Mouse (Mus musculus): ENCODE data around the gene Rbm6. TPM values are rescaled to one million over a fixed set of nuclear protein-coding genes. Genes with fewer than 3 reads are reported as not detected.

The Rbm6 gene
- 10 to 100 TPM; 60.4 to 61.5 TPM for total RNA-seq (2023)

GRCm38 (mm10) chr9:107873137-107873536 lies at the start of gene Rbm6:
Gene Rbm6 (minus strand): TSS chr9:107873237.

GRCm38 (mm10) chr9:107906252-107906966 lies 33.4 kb upstream of the Rbm6 start, which contains the start of gene Mst1r:
Gene Mst1r (plus strand): TSS chr9:107906873.

DNA sequence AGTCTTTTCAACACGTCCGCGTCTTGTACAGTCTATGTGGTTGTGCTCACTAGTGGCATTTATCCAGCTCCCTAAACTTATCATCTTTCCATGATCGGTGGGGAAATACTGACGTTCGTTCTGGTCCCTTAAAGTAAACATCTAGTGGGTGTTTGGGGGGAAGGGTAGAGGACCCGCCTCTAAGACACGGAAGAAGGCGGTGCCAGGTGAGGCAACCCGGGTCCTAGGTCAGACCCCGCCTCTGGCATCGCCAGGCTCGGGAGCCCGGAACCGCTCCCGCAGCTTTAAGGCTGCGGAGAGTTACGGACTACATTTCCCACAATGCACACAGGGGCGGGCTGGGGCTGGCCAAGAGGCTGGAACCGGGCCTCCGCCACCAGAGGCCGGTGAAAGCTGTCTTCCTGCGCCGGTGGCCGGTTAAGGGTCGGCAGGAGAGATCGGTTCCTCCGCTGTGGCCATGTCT lies 14.8 kb upstream of the Rbm6 start, which contains the start of gene Mon1a:
TSS of gene Mon1a (plus strand) at position 348 of the 463 bp plus-strand sequence.

DNA sequence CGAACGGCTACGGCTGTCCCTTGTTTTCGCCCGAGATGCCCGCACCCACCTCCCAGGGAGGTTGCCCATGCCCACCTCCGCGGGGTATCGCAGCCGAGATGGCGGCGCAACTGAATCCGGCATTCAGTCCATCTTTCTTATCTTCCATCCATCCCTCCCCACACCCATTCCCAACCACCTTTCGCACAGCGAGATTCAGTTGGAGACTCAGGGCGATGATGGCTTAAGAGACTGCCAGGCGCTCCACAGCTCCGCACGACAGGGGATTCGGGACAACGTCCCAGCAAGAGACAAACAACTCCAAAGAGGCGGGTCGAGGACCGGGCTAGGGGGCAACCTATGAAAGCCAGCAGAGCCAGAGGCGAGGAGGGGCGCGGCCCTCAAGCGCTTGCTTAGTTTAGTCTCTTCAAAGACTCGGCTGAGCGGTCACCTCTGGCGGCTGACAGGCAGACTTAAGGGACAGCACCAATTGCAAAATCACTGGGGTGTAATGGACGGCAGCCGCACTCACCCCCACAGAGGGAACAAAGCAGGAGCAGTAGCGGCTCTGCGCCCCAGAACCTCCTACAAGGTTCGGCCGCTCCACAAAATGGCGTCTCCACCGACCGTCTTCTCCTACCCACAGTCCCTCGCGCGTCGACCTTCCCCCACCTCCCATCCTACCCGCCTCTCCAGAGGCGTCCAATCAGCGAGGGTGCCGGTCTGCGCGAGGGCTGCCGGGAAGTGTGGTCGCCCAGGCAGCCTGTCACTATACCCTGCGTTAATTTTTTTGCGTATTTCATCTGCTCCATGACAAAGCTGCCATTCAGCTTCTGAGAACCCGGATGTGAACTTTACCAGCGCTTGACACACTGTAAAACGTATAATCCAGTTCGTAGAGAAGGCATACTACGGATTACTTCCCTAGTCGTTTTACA lies 102.4 kb downstream of the Rbm6 start, which contains the start of gene Rbm5:
TSS of gene Rbm5 (minus strand) at position 623 of the 917 bp plus-strand sequence.

Other genes with a start within 250 kb of the Rbm6 start
- gene Gnai2, start 237.9 kb downstream of the Rbm6 start, total RNA-seq (2023) = 1,000 to 10,000 TPM; 1,138 to 1,140 TPM
- not detected for gene Slc38a3, start 203.7 kb downstream of the Rbm6 start, total RNA-seq (2023)
- gene Gnat1, start 193.5 kb downstream of the Rbm6 start, total RNA-seq (2023) = not detected
- gene Sema3f, start 162.8 kb downstream of the Rbm6 start, total RNA-seq (2023) = not detected
- 100 to 1,000 TPM; 182 to 203 TPM for gene Rbm5, start 102.2 kb downstream of the Rbm6 start, total RNA-seq (2023)
- gene Mon1a, start 14.9 kb upstream of the Rbm6 start, total RNA-seq (2023) = 10 to 100 TPM in 1 of 2 experiments, 1 to 10 TPM in 1; 9.6 to 10.5 TPM
- gene Mst1r, start 33.6 kb upstream of the Rbm6 start, total RNA-seq (2023) = 1 to 10 TPM; 1.4 to 2.2 TPM
- gene Actl11, start 55.2 kb upstream of the Rbm6 start, total RNA-seq (2023) = not detected
- not detected for gene Camkv, start 62.4 kb upstream of the Rbm6 start, total RNA-seq (2023)
- 10 to 100 TPM; 13.1 to 17.7 TPM for gene Traip, start 76.9 kb upstream of the Rbm6 start, total RNA-seq (2023)
- 10 to 100 TPM; 63.0 to 83.7 TPM for gene Uba7, start 102.3 kb upstream of the Rbm6 start, total RNA-seq (2023)
- gene Gm20661, start 109.8 kb upstream of the Rbm6 start, total RNA-seq (2023) = not detected
- 1 to 10 TPM; 2.4 to 2.7 TPM for gene Inka1, start 112.6 kb upstream of the Rbm6 start, total RNA-seq (2023)
- gene Cdhr4, start 119.3 kb upstream of the Rbm6 start, total RNA-seq (2023) = 1 to 10 TPM in 1 of 2 experiments, under 1 TPM in 1; 0.44 to 1.6 TPM
- gene Gm20662, start 123.1 kb upstream of the Rbm6 start, total RNA-seq (2023) = 1 to 10 TPM in 1 of 2 experiments, not detected in 1; 1.1 TPM
- 100 to 1,000 TPM; 105 to 113 TPM for gene Ip6k1, start 129.3 kb upstream of the Rbm6 start, total RNA-seq (2023)
- gene Gmppb, start 176.0 kb upstream of the Rbm6 start, total RNA-seq (2023) = 10 to 100 TPM; 18.7 to 19.0 TPM
- 1 to 10 TPM; 3.6 to 4.6 TPM for gene Amigo3, start 179.9 kb upstream of the Rbm6 start, total RNA-seq (2023)
- gene Mst1, start 207.2 kb upstream of the Rbm6 start, total RNA-seq (2023) = under 1 TPM; 0.37 to 0.93 TPM
- gene Rnf123, start 210.1 kb upstream of the Rbm6 start, total RNA-seq (2023) = 10 to 100 TPM; 49.7 to 65.9 TPM
- gene Apeh, start 221.4 kb upstream of the Rbm6 start, total RNA-seq (2023) = 10 to 100 TPM; 54.8 to 67.8 TPM

All from neutrophil, adult 83 days (primary cell).